Mouse (Mus musculus): ENCODE measurements around the gene Foxj2. TPM values are rescaled to one million over a fixed set of nuclear protein-coding genes. Genes with fewer than 3 reads are reported as not detected.

Gene Foxj2
- polyA plus RNA-seq (2012; ENCODE audit: insufficient read depth, insufficient read length, missing spikeins), result 30.3 and 34.4 TPM in 2 replicates

DNA sequence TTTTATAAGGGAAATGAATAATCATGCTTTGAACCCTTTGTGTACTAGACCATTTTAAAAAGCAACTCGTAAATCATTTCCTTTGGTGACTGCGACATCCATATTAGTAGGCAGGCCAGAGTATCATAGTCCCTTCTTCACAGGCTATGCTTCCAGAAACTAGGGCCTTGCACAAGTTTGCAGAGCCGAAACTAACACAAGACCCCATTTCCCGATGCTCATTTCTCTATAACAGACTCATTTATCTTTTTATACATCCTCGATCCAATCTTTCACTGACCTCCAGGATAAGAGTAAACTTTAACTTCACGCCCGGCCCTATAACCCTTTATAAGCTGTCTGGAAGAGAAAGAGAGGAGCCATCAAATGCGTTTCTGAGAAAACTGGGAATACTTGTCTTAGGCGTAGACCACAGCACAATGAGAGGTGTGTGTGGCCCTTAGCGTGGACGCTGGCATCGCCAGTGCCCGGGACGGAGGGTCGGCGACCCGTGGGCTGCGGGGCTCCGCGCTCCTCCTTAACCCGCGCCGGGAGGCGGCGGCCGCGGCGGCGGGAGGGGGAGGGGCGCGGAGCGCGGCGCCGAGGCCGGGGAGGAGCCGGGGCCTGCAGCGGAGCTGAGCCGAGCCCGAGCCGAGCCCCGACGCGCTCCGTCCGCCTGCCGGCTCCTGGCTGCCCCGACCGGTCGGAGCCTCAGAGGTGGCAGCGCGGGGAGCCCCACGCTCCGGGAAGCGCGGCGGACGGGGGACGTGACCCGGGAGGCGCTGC, at the start of gene Foxj2:
TSS of gene Foxj2 (plus strand) at position 609 of the 765 bp plus-strand sequence.
- TF ChIP-seq POLR2A (IDR thresholded peaks at IDR 0.05; ENCODE audit: borderline replicate concordance, low read depth, low read length), result no peak
- H3K4me3 ChIP-seq (ENCODE audit: insufficient read depth, low read length), result peak within 1 kb of the TSS; percentile 72
- H3K27ac ChIP-seq (ENCODE audit: insufficient read depth, low read depth, low read length), result peak within 1 kb of the TSS; percentile 56
- peaks cover 28% of the 10 kb centered on the region for H3K4me1 ChIP-seq (ENCODE audit: control insufficient read depth, insufficient read depth, low read length)

DNA sequence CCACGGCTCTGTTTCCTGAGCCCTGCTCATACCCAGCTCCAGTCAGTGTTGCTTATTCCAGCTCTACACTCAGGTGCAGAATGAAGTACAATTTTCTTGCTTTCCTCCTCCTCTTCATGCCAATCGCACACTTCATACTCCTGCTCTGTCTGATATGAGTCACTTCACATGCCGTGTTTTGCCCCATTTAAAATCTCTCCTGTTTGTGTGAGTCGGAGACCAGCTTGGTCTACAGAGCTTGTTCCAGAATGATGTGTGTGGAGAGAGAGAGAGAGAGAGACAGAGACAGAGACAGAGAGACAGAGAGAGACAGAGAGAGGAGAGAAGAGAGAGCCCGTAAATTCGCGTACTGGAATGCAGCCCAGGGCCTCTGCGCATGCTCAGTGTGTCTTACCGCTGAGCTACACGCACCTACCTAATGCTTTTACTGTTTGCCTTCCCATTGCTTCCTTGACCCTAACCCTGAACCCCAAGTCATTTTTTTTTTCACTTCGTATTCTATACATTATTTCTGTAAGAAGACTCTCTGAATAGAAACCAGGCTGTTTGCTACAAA, 48.9 kb upstream of the Foxj2 start:
- TF ChIP-seq CTCF (IDR thresholded peaks at IDR 0.05; ENCODE audit: low read depth, low read length), result no peak
- TF ChIP-seq POLR2A (IDR thresholded peaks at IDR 0.05; ENCODE audit: borderline replicate concordance, low read depth, low read length), result no peak
- H3K27ac ChIP-seq (ENCODE audit: insufficient read depth, low read depth, low read length), result no peak overlapping the region
- no peak overlapping the region for H3K4me3 ChIP-seq (ENCODE audit: insufficient read depth, low read length)
- peaks cover 2% of the 10 kb centered on the region; the same call in 1 of the 2 replicates for H3K4me1 ChIP-seq (ENCODE audit: control insufficient read depth, insufficient read depth, low read length)

DNA sequence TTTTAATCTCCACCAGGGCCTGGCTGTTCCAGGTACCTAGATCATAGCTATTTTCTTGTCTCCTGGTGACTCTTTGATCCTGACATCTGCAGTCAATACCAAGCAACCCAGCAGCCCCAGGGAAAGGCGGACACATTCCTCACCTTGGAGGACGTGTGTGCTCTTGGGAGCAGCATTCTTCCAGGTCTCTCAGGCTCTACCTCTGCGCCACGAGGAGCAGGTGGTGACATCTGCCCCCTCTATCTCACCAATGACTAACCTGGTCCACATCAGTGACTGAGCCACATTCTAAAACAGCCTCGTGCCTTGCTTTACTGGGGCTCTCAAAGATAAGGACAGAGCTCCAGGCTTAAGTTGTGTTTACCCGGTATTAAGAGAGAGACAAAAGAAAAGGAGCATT, 47.0 kb upstream of the Foxj2 start:
- Histone ChIP-seq H3K27ac (ENCODE audit: insufficient read depth, low read depth, low read length) (no peak overlapping the region), H3K4me1 (ENCODE audit: control insufficient read depth, insufficient read depth, low read length) (peaks cover 2% of the 10 kb centered on the region; the same call in 1 of the 2 replicates), H3K4me3 (ENCODE audit: insufficient read depth, low read length) (no peak overlapping the region)
- no peak for TF ChIP-seq CTCF (IDR thresholded peaks at IDR 0.05; ENCODE audit: low read depth, low read length)
- no peak for TF ChIP-seq POLR2A (IDR thresholded peaks at IDR 0.05; ENCODE audit: borderline replicate concordance, low read depth, low read length)

DNA sequence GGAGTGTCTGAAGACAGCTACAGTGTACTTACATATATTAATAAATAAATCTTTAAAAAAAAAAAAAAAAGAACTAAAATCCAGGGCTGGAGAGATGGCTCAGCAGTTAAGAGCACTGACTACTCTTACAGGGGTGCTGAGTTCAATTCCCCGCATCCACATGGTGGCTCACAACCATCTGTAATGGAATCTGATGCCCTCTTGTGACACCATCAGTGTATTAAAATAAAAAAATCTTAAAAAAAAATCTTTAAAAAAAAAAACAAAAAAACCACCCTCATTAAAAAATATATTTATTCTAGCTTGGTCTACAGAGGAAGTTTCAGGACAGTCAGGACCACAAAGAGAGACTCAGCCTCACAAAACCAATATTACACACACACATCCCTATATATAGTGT, 45.4 kb upstream of the Foxj2 start:
- TF ChIP-seq CTCF (IDR thresholded peaks at IDR 0.05; ENCODE audit: low read depth, low read length) (no peak), POLR2A (IDR thresholded peaks at IDR 0.05; ENCODE audit: borderline replicate concordance, low read depth, low read length) (no peak)
- Histone ChIP-seq H3K4me3 (ENCODE audit: insufficient read depth, low read length) (no peak overlapping the region), H3K27ac (ENCODE audit: insufficient read depth, low read depth, low read length) (no peak overlapping the region), H3K4me1 (ENCODE audit: control insufficient read depth, insufficient read depth, low read length) (peaks cover 2% of the 10 kb centered on the region; the same call in 1 of the 2 replicates)

DNA sequence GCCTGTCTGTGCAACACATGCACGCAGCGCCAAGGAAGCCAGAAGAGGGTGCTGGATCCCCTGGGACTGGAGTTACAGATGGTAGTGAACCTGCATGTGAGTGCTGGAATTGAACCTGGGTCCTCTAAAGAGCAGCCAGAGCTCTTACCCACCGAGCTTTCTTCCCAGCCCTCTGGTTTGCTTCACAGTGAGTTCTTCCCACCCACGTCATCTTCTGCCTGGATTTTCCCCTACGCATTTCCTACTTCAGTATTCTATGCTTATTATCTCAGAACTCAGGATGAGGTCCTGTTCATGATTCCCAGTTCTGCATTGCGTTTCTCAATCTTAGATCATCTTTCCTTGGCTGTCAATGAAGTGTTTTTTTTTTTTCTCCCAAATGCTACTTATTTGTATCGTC, 43.7 kb upstream of the Foxj2 start:
- peaks cover 2% of the 10 kb centered on the region; the same call in 1 of the 2 replicates for H3K4me1 ChIP-seq (ENCODE audit: control insufficient read depth, insufficient read depth, low read length)
- no peak overlapping the region for H3K27ac ChIP-seq (ENCODE audit: insufficient read depth, low read depth, low read length)
- TF ChIP-seq POLR2A (IDR thresholded peaks at IDR 0.05; ENCODE audit: borderline replicate concordance, low read depth, low read length) (no peak), CTCF (IDR thresholded peaks at IDR 0.05; ENCODE audit: low read depth, low read length) (no peak)
- no peak overlapping the region for H3K4me3 ChIP-seq (ENCODE audit: insufficient read depth, low read length)

DNA sequence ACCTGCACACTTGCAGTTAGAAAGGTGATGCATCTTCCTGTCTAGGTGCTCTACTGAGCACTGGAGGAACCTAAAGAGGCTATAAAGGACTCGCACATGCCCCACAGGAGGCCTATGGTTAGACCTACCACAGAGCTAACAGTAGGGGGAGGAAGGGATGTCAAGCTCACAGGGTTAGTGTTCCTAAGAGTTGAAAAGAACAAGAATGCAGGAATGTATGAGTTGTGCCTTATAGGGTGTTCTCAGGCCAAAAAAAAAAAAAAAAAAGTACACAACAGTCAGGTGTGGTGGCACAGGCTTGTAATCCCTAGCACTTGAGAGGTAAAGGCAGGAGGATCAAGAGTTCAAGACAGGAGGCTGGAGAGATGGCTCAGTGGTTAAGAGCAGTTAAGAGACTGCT, 39.8 kb upstream of the Foxj2 start:
- TF ChIP-seq POLR2A (IDR thresholded peaks at IDR 0.05; ENCODE audit: borderline replicate concordance, low read depth, low read length), result no peak
- TF ChIP-seq CTCF (IDR thresholded peaks at IDR 0.05; ENCODE audit: low read depth, low read length), result no peak
- Histone ChIP-seq H3K27ac (ENCODE audit: insufficient read depth, low read depth, low read length) (no peak overlapping the region), H3K4me1 (ENCODE audit: control insufficient read depth, insufficient read depth, low read length) (peaks cover 10% of the 10 kb centered on the region), H3K4me3 (ENCODE audit: insufficient read depth, low read length) (no peak overlapping the region)

DNA sequence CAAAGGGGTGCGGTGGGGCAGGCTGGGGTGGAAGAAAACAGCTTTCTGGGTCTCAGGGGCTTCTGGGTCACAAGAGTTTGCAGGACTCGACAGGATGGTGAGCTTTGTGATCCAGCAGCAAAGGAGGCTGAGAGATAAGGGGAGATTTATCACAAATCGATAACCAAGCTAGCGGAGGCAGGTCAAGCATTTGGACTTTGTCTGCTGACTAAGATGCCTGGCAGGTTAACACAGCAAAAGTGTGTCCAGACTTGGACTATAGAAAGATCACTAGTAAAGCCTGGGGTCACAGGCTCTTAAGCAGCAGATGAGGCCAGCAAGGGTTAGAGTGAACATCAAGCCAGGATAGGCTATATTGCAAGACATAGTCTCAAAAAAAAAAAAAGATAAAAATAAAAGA, 38.5 kb upstream of the Foxj2 start:
- TF ChIP-seq POLR2A (IDR thresholded peaks at IDR 0.05; ENCODE audit: borderline replicate concordance, low read depth, low read length), result no peak
- no peak for TF ChIP-seq CTCF (IDR thresholded peaks at IDR 0.05; ENCODE audit: low read depth, low read length)
- Histone ChIP-seq H3K27ac (ENCODE audit: insufficient read depth, low read depth, low read length) (no peak overlapping the region), H3K4me1 (ENCODE audit: control insufficient read depth, insufficient read depth, low read length) (peaks cover 10% of the 10 kb centered on the region), H3K4me3 (ENCODE audit: insufficient read depth, low read length) (no peak overlapping the region)

DNA sequence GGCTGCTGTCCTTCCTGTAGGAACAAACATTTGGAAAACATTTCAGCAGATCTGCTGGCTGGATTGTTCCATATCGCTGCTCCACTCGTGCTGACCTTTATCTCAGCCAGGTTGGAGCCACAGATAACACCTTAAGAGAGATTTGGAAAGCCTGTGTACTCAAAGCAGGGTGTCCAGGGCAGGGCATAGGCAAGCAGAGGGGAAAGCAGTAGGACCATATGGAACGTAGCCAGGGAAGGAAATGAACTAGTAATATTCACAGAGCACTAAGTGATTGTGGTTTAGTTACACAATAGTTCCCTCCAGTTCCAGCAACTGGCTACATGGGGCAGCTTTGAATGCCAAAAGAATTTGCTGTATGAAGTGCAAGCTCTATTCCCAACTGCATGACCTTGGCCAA, 37.5 kb upstream of the Foxj2 start:
- no peak overlapping the region for H3K4me3 ChIP-seq (ENCODE audit: insufficient read depth, low read length)

DNA sequence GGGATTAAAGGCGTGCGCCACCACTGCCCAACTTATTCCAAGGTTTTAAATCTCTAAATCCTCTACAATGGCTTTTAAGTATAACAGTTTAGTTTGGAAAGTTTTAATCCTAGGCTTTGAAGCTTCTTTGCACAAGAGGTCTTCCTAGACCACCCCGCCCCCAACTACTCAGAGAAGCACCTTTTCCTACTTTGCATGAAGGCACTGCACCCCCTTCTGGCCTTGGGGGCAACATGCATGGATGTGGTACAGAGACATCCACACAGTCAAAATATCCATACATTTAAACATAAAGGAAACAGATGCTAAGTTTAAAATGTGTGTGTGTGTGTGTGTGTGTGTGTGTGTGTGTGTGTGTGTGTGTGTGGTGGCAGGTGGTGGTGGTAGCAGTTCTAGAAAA, 34.8 kb upstream of the Foxj2 start:
- no peak for TF ChIP-seq CTCF (IDR thresholded peaks at IDR 0.05; ENCODE audit: low read depth, low read length)
- no peak for TF ChIP-seq POLR2A (IDR thresholded peaks at IDR 0.05; ENCODE audit: borderline replicate concordance, low read depth, low read length)
- Histone ChIP-seq H3K4me1 (ENCODE audit: control insufficient read depth, insufficient read depth, low read length) (peaks cover 10% of the 10 kb centered on the region), H3K27ac (ENCODE audit: insufficient read depth, low read depth, low read length) (no peak overlapping the region), H3K4me3 (ENCODE audit: insufficient read depth, low read length) (no peak overlapping the region)

More for the DNA sequence above, 37.5 kb upstream of the Foxj2 start:
- H3K4me1 ChIP-seq (ENCODE audit: control insufficient read depth, insufficient read depth, low read length), result peaks cover 10% of the 10 kb centered on the region
- TF ChIP-seq CTCF (IDR thresholded peaks at IDR 0.05; ENCODE audit: low read depth, low read length) (no peak), POLR2A (IDR thresholded peaks at IDR 0.05; ENCODE audit: borderline replicate concordance, low read depth, low read length) (no peak)
- H3K27ac ChIP-seq (ENCODE audit: insufficient read depth, low read depth, low read length), result no peak overlapping the region

DNA sequence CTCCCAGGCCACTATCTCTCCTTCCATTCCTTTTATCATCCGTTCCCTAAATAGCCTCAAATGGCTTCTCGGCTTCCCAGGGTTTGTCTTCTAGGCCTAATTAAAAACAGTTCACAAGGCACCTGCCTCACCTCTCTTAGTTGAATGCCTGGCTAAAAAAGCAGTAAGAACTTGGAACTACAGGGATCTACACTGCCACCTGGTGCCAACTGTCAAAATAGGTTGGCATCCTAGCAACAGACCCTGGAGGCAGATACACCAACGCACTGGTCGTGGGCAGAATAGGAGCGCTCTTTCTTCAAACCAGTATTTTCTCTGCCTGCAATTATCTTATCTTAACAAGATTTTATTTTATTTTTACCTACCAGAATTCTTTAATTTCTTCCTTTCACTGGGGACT, 33.4 kb upstream of the Foxj2 start:
- H3K4me3 ChIP-seq (ENCODE audit: insufficient read depth, low read length), result no peak overlapping the region
- H3K4me1 ChIP-seq (ENCODE audit: control insufficient read depth, insufficient read depth, low read length), result peaks cover 10% of the 10 kb centered on the region
- H3K27ac ChIP-seq (ENCODE audit: insufficient read depth, low read depth, low read length), result no peak overlapping the region
- TF ChIP-seq POLR2A (IDR thresholded peaks at IDR 0.05; ENCODE audit: borderline replicate concordance, low read depth, low read length) (no peak), CTCF (IDR thresholded peaks at IDR 0.05; ENCODE audit: low read depth, low read length) (no peak)
